Mouse (Mus musculus): Measurements from ENCODE around the gene Dffa. TPM values are rescaled to one million over a fixed set of nuclear protein-coding genes. Genes with fewer than 3 reads are reported as not detected.

Dffa gene
- polyA plus RNA-seq, 1 experiment from 2014 or later, result 30.5 TPM

DNA sequence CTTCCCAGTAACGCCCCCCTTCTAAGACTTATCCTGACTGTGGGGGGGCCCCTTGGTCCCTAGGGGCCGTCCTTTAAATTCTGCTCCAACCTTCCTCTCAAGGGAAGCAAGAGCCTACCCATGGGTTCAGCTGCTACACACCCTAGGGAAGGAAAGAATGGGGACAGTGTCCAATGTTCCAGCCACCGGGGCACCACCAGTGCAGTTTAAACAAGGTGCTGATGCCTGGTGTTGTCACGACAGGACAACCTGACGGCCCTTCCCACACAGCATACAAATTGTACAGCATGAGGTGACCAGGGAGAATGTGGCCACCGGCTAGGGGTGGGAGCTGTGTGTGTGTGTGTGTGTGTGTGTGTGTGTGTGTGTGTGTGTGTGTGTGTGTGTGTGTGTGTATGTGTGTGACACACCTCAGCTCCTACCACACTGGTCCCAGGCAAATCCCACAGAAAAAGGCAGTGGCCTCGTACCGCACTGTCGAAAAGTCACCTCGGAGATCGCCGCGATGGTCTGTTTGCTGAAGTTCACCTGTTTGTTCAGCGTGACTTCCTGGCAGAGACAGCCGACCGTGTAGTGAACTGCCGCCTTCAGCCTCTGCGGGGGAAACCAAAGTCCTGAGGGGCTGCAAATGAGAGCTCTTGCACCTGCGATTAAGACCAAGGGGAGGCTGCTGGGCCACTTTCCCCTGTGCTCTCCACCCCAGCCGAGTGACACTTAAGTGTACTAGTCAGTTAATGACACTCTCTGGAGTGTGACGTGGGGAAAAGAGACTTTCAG is 28.0 kb downstream of the Dffa start:
- Histone ChIP-seq H3K27me3 (no peaks in the 10 kb centered on the region), H3K27ac (no peak overlapping the region), H3K9ac (peak overlapping the region; percentile 11; the same call in 1 of the 2 replicates), H3K4me1 (peaks cover 8% of the 10 kb centered on the region), H3K4me3 (no peak overlapping the region), H3K4me2 (no peak overlapping the region), H3K9me3 (no peaks in the 10 kb centered on the region), H3K36me3 (peaks cover 47% of the 10 kb centered on the region)
- 86% methylated on average over 21 of the region's 21 CpGs for WGBS
- ATAC-seq (ENCODE audit: insufficient number of reproducible peaks, insufficient read depth, low FRiP score, low TSS enrichment, low read depth), result no peak

DNA sequence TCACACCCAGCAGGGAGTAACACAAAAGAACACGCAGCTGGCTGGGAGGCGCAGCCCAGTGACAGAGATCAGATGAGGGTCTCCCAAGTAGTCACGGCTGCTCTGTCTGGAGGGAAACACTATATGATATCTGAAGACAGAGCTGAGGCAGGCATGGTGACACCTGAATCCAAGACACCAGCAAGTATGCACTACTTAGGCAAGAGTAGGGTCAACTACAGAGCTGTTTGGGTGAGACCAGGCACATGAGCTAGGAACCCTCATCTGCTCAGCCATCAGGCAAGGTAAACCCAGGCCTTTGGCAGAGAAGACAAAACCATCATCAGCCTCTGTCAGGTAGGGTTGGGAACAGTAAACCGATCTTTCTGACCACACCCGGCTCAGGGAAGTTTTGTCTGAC is 29.4 kb downstream of the Dffa start:
- Histone ChIP-seq H3K9me3 (no peaks in the 10 kb centered on the region), H3K4me2 (no peak overlapping the region), H3K27me3 (no peaks in the 10 kb centered on the region), H3K4me3 (no peak overlapping the region), H3K27ac (no peak overlapping the region), H3K36me3 (peaks cover 33% of the 10 kb centered on the region), H3K4me1 (peaks cover 8% of the 10 kb centered on the region), H3K9ac (no peak overlapping the region)
- no peak for ATAC-seq (ENCODE audit: insufficient number of reproducible peaks, insufficient read depth, low FRiP score, low TSS enrichment, low read depth)
- 81% methylated on average over 5 of the region's 5 CpGs for WGBS

DNA sequence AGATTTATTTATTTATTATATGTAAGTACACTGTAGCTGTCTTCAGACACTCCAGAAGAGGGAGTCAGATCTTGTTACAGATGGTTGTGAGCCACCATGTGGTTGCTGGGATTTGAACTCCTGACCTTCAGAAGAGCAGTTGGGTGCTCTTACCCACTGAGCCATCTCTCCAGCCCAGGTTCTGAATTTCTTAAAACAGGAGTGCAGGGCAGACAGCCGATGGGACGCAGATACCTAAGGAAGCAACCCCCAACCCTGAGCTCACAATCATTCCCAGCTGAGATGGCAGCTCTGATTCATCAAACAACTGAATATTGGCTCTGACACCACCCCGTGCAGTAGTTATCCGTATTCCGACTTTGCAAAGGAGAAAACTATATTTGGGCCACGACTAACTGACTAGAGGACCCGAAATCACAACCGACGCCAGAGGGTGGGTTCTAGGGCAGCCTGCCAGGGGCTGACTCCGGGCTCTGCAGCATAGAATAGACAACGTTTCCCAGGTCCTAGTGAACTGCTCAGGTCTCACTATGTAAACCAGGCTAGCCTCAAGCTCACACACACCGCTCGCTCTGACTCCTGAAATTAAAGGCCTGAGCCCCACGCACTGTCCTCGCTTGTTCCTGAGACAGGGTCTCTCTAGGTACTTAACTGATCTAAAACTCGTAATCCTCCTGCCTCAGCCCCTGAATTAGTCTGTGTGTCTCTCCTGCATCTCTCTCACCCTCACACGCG is 32.3 kb downstream of the Dffa start:
- ATAC-seq (ENCODE audit: insufficient number of reproducible peaks, insufficient read depth, low FRiP score, low TSS enrichment, low read depth), result no peak
- Histone ChIP-seq H3K4me1 (peaks cover 8% of the 10 kb centered on the region), H3K27me3 (no peaks in the 10 kb centered on the region), H3K9me3 (no peaks in the 10 kb centered on the region), H3K4me3 (peak overlapping the region; percentile 56), H3K4me2 (peak overlapping the region; percentile 66), H3K9ac (peak overlapping the region; percentile 70), H3K36me3 (peaks cover 12% of the 10 kb centered on the region), H3K27ac (peak overlapping the region; percentile 91)
- 41% methylated on average over 18 of the region's 18 CpGs for WGBS

DNA sequence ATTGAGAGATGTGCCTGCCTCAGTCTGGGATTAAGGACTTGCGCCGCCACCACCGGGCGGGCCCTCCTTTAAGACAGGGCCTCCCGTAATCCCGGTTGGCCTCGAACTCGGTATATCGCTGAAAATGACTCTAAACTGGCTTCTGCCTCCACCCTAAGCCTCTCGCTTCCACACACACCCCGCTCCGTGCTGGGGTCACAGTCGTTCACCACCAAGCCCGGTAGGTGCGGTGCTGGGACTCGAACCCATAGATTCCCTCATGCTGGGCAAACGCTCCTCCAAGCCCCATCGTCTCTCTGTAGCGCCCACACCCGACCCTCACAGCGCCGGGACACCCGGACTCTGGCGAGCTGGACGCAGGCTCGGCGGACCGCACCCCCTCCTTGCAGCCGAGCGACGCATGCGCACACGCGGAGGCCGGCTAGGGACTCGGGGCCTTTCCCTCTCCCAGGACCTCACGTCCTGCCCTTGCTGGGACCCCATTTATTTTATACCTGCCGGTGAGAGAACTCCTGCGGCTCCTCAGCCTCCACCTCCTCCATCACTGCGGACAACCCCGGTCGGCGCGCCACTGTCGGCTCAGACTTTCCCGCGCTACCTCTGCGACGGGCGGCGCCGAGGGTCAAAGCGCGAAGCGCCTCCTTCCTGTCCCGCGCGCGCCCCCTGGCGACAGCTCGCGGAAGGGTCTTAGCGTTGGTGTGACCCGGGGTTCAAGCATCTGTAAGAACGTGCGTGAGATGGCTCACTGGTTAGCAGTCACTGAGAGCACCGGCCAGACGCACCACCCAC is 33.2 kb downstream of the Dffa start, which contains the start of gene Cenps:
TSS of gene Cenps (minus strand) at position 648 of the 789 bp plus-strand sequence.
- Histone ChIP-seq H3K27ac (peak within 1 kb of the TSS; percentile 91), H3K4me1 (peaks cover 8% of the 10 kb centered on the region), H3K4me3 (peak within 1 kb of the TSS; percentile 56), H3K27me3 (no peaks in the 10 kb centered on the region), H3K4me2 (peak within 1 kb of the TSS; percentile 66), H3K9me3 (no peaks in the 10 kb centered on the region), H3K9ac (peak within 1 kb of the TSS; percentile 70), H3K36me3 (peaks cover 3% of the 10 kb centered on the region; the same call in 1 of the 2 replicates)
- ATAC-seq (ENCODE audit: insufficient number of reproducible peaks, insufficient read depth, low FRiP score, low TSS enrichment, low read depth), result peak; percentile 86
- 1% methylated on average over 68 of the region's 68 CpGs for WGBS

DNA sequence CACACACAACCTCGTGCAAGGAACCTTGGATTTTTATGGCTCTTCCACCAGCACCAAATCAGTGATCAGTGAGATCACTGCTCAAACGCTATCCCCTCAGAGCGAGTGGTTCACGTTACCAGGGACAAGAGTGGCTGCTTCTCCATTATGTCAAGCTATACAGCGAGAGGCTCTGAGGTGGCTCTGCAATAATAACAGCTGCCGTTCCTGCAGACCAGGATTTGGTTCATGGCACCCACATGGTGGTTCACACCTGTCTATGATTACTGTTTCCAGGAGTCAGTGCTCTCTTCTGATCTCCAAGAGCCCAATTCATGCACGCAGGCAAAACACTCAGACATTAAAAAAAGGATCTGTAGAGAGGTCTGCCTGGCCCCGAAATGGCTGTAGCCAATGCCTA is 34.6 kb downstream of the Dffa start:
- Histone ChIP-seq H3K27ac (no peak overlapping the region), H3K9ac (no peak overlapping the region), H3K36me3 (no peaks in the 10 kb centered on the region), H3K4me3 (no peak overlapping the region), H3K4me2 (no peak overlapping the region), H3K27me3 (no peaks in the 10 kb centered on the region), H3K4me1 (peaks cover 8% of the 10 kb centered on the region), H3K9me3 (no peaks in the 10 kb centered on the region)
- WGBS, result 53% methylated on average over 8 of the region's 8 CpGs
- ATAC-seq (ENCODE audit: insufficient number of reproducible peaks, insufficient read depth, low FRiP score, low TSS enrichment, low read depth), result no peak

DNA sequence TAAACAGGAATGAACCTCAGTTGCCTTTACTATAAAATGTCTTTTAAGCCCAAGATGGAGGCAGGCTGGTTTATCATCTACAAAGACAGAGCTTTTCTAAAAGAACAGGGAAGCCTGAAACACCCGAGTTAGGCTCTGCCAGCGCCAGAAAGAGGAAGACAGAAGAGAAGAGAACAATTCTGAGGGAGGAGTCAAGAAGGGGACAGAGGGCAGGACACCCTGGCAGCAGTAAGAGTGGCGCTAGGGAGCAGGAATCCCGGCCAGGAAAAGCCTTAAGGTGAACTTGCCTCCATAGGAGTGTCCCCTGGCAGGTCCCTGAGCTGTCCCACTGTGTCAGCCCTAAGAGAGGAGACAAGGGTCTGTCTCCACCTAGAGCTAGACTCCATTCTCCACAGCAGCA is 39.6 kb downstream of the Dffa start:
- no peak overlapping the region for H3K27ac ChIP-seq
- 39% methylated on average over 4 of the region's 4 CpGs for WGBS
- H3K4me1 ChIP-seq, result peaks cover 8% of the 10 kb centered on the region; the same call in 1 of the 2 replicates
- H3K36me3 ChIP-seq, result no peaks in the 10 kb centered on the region
- no peaks in the 10 kb centered on the region for H3K9me3 ChIP-seq
- no peak overlapping the region for H3K9ac ChIP-seq
- H3K4me2 ChIP-seq, result no peak overlapping the region
- H3K27me3 ChIP-seq, result no peaks in the 10 kb centered on the region
- no peak overlapping the region for H3K4me3 ChIP-seq
- no peak for ATAC-seq (ENCODE audit: insufficient number of reproducible peaks, insufficient read depth, low FRiP score, low TSS enrichment, low read depth)

DNA sequence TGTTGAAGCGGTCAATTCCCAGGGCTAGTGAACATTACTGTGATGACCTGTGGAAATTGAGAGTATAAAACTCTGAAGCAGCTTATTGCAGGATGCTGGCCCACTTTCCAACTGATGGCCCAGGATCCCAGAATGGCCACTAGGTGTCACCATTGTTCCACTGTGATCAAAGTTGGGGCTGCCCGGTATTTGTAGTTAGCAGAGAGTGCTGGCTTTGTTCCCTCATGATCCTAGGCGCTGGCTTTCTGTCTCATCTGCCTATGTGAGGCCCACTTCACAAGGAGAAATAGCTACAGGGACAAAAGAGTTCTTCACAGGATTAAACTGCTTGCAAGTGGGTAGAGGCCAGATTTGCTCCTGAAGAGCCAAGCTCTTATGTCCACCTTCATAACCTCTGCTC is 40.5 kb downstream of the Dffa start:
- Histone ChIP-seq H3K9ac (0 out of 2 replicates have a peak overlapping the region, but pooled peaks have one; percentile 11), H3K27ac (no peak overlapping the region), H3K36me3 (peaks cover 6% of the 10 kb centered on the region; the same call in 1 of the 2 replicates), H3K27me3 (no peaks in the 10 kb centered on the region), H3K4me2 (no peak overlapping the region), H3K4me1 (peaks cover 8% of the 10 kb centered on the region; the same call in 1 of the 2 replicates), H3K9me3 (no peaks in the 10 kb centered on the region), H3K4me3 (no peak overlapping the region)
- peak; percentile 56; the same call in 1 of the 2 replicates for ATAC-seq (ENCODE audit: insufficient number of reproducible peaks, insufficient read depth, low FRiP score, low TSS enrichment, low read depth)
- WGBS, result 7% methylated on average over 3 of the region's 3 CpGs

DNA sequence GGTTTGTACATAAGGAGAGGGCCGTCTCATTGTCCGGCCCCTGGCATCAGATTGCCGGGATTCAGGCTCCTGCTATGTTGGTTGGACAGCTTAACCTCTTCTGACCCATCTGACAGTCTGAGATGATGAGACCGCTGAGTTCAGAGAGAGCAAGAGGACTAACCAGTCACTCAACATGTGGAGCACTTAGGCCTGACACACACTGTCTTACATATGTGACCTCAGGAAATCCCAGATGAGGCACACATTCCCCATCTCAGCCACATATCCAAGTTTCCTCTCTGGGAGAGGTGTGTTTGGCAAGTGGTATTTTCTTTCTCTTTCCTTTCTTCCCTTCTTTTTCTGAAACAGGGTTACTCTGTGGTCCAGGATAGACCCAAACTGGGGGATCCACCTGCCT is 41.2 kb downstream of the Dffa start:
- Histone ChIP-seq H3K27me3 (no peaks in the 10 kb centered on the region), H3K4me2 (no peak overlapping the region), H3K4me1 (peaks cover 8% of the 10 kb centered on the region; the same call in 1 of the 2 replicates), H3K9me3 (no peaks in the 10 kb centered on the region), H3K36me3 (peaks cover 13% of the 10 kb centered on the region), H3K27ac (no peak overlapping the region), H3K4me3 (no peak overlapping the region), H3K9ac (no peak overlapping the region)
- WGBS, result 67% methylated on average over 4 of the region's 4 CpGs
- no peak for ATAC-seq (ENCODE audit: insufficient number of reproducible peaks, insufficient read depth, low FRiP score, low TSS enrichment, low read depth)

DNA sequence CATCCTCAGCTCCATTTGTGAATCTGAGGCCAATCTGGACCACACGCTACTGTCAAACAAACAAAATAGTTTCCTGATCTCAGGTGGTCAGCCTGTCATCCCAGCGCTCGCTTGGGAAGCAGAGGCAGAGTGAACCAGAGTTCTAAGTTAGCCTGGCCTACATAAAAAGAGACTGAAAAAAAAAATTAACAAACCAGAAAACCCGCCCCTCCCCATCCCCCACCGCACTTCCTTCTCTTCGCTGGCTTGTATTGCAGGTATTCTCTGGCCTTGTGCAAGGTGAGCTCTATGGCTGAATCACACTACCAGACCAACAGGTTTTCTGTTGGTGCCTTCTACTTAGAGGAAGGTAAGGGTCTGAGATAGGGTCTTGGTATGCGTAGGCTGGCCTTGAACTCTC is 43.6 kb downstream of the Dffa start:
- Histone ChIP-seq H3K4me2 (no peak overlapping the region), H3K27ac (no peak overlapping the region), H3K4me3 (no peak overlapping the region), H3K9ac (no peak overlapping the region), H3K36me3 (peaks cover 35% of the 10 kb centered on the region), H3K4me1 (peaks cover 8% of the 10 kb centered on the region; the same call in 1 of the 2 replicates), H3K9me3 (no peaks in the 10 kb centered on the region), H3K27me3 (no peaks in the 10 kb centered on the region)
- no peak for ATAC-seq (ENCODE audit: insufficient number of reproducible peaks, insufficient read depth, low FRiP score, low TSS enrichment, low read depth)
- WGBS, result 80% methylated on average over 7 of the region's 7 CpGs

DNA sequence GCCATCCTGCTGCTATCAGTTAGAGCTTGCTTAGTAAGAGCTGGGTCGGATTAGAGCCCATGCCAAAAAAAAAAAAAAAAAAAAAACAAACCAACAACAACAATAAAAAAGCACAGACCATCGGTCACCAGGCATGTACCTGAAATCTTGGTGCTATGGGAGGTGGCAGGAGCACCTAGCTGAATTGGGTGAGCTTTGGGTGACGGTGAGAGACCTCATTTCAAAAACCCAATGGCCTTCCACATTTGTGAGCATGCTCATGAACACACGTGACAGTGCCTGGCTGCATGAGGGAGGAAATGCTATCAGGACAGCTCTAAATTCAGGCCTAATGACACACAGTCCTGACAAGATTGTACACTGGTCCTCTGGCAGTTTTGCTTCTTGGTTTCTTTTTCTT is 44.1 kb downstream of the Dffa start:
- Histone ChIP-seq H3K27ac (no peak overlapping the region), H3K4me1 (peaks cover 8% of the 10 kb centered on the region; the same call in 1 of the 2 replicates), H3K9ac (no peak overlapping the region), H3K36me3 (peaks cover 41% of the 10 kb centered on the region), H3K4me2 (no peak overlapping the region), H3K27me3 (no peaks in the 10 kb centered on the region), H3K4me3 (no peak overlapping the region), H3K9me3 (no peaks in the 10 kb centered on the region)
- no peak for ATAC-seq (ENCODE audit: insufficient number of reproducible peaks, insufficient read depth, low FRiP score, low TSS enrichment, low read depth)
- WGBS, result 71% methylated on average over 4 of the region's 4 CpGs

DNA sequence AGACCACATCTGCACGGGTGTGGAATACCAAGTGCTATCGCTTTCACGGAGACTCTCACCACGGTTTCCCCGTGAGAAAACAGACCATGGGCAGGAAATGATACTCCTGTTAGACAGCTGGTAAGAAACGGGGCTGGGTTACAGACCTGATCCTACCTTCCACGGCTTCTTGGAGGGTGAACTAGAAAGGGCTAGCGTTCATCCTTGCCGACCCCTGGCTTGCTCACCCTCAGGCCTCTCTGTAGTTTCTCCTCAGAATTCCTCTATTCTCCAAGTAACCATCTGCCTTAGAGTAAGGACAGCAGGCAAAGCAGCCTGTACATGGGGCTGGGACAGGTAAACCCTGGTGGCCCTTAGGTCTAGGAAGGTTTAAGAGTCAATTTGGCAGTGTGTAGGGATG is 45.2 kb downstream of the Dffa start:
- no peak for ATAC-seq (ENCODE audit: insufficient number of reproducible peaks, insufficient read depth, low FRiP score, low TSS enrichment, low read depth)
- 73% methylated on average over 9 of the region's 9 CpGs for WGBS

More for the DNA sequence above, 45.2 kb downstream of the Dffa start:
- Histone ChIP-seq H3K36me3 (peaks cover 52% of the 10 kb centered on the region), H3K4me2 (no peak overlapping the region), H3K9ac (no peak overlapping the region), H3K27me3 (no peaks in the 10 kb centered on the region), H3K4me3 (no peak overlapping the region), H3K4me1 (peaks cover 8% of the 10 kb centered on the region; the same call in 1 of the 2 replicates), H3K27ac (0 out of 2 replicates have a peak overlapping the region, but pooled peaks have one; percentile 11), H3K9me3 (no peaks in the 10 kb centered on the region)
